Mouse (Mus musculus): Measurements from ENCODE around the gene Fam19a2.

Gene Fam19a2

DNA sequence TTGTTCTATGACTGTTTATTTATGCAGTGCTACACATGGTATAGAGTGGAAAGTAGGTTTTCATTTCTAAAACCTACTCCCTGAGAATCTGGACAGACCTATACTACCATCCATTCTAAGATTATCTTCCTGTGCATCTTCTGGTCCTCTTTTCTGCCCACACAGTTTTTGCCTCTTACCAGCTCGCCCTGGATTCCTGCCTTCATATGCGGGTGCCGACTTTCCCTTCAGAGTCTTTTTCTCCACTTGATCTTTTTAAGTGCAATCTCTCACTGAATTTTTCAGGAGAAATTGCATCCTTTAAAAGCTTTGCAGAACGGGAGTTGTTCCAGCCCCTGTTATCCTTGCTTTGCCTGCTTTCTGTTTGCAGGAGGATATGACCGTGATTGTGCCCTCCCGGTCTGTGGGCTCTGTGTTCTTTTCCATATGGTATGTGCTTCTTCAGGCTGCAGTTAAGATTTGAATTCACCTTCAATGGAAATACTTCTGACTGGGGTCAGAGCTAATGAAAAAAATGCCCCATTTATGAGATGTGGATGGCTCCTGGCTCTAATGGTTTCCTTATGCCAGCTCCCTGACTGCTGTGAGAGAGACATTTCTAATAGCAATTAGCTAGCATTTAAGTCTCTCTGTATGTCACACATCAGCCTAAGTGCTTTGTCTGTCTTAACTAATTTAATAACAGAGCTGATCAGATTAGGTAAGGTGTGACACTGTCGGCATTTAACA lies 308.7 kb downstream of the Fam19a2 start:
- DNase-seq = peak; percentile 40

DNA sequence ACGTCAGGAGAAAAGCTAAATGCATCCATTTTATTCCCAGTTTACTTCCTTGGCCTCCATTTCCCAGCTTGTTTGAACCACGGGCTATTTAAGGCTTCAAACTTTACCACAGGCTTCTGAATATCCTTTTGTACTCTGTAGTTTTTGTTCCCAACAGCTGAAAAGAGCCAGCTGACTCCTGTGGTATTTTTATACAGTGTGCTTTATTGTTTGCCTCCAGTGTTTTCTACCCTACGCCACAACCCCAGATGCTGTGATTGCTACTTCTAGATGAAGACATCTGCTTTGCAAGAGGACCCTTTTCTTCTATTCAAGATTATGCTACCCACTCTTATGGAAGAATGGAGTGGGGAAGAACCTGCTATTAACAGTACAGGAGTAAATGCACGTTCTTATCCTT lies 314.0 kb downstream of the Fam19a2 start:
- no peak for DNase-seq

DNA sequence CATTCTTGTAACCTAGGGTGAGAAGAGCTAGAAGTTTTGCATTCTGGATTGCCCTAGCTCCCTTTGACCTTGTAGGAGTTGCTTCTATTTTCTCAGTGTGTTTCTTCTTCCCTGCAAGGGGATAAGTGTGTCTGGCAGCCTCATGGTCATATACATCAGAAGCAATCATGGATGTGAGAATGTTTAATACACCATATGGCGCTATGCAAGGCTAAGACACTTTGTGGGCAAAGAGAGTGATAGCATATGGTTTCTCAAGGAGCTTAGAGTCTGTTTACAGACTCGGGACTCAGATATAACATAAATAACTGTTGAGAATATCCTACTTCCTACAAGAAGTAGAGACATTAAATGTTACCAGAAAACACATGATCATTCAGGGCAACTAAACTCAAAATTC lies 315.2 kb downstream of the Fam19a2 start:
- no peak for DNase-seq

DNA sequence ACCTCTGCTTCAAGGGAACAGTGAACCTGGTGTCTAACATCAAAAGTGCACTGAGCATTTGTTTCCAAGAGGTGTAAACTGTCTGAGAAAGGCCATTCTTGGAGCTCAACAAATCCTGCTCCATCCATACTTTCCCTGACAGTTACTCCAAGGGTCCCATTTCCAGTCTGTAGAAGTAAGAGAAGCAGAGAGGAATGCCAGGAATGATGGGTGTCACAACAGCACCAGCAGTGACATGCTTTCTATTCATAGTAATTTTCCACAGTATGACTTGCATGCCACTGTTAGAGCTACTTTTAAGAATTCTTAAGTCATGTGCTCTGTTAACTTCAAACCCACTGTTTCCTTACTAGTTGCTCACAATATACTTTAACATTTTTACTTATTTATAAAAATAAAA lies 331.2 kb downstream of the Fam19a2 start:
- no peak for DNase-seq

DNA sequence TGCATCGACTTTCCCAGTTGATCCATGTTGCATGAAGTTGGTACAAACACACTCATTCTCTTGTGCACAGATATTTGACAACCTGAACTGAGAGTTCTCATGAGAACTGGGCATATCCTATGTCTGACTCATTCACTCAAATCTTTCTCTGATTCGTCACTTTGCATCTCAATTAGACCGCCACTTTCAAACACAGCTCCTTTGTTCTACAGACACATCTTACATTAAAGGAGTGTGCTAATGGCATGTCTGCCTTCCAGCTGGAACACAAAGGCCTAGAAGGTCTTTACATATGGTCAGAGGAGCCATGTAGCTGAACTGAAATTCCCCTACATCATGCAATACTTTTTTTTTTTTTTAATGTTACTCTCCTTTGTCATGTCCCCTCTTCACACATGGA lies 333.3 kb downstream of the Fam19a2 start:
- DNase-seq = no peak

DNA sequence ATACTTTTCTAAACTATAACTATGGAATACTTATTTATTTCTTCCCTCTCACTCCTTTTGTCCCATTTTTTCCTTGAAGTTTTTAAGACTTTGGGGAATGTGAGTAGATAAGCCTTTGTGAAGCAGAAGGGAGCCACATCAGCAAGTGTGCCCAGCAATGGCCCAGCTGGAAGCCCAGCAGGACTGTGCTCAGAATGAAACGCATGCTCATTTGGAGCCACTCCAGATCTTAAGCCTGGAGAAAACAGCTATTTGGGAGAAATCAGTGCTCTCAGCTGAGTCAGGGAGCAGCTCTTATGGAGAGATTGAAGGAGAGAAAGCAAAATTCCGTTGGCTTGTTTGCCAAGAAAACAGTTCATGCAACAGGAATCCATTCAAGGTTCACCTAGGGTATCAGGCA lies 341.9 kb downstream of the Fam19a2 start:
- DNase-seq = no peak

DNA sequence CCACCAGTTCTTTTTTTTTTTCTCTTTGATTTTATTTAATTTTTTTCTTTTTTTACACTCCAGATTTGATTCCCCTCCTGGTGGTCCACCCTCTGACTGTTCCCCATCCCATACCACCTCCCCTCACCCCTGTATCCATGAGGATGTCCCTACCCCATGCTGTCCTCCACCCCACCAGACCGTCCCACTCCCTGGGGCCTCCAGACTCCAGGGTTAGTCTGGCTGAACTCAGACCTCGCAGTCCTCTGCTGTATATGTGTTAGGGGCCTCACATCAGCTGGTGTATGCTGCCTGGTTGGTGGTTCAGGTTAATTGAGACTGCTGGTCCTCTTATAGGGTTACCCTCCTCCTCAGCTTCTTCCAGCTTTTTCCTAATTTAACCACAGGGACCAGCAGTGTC lies 362.9 kb downstream of the Fam19a2 start:
- DNase-seq = no peak

DNA sequence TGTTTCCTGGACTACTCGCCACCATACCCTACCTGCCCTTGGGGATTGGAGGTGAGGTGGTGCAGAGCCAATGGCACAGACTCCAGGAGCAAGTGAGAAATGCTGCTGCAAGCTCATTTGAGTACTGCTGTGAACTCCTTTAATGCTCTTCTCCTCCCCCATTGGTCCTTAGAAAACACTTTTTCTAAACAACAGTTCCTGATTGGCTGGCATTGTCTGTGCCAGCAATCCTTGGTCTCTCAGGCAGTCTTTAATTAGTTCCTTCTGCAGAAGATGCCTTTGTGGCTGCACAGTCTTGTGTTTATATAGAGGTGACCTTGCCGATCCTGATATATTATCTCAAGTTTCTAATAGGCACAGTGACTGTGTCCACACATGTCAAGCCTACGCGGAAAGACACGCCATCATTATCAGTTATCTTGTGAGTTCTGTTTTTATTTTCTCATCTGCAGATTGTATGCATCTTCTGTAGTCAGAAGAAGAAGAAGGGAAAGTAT lies 365.5 kb downstream of the Fam19a2 start:
- DNase-seq = peak; percentile 37

DNA sequence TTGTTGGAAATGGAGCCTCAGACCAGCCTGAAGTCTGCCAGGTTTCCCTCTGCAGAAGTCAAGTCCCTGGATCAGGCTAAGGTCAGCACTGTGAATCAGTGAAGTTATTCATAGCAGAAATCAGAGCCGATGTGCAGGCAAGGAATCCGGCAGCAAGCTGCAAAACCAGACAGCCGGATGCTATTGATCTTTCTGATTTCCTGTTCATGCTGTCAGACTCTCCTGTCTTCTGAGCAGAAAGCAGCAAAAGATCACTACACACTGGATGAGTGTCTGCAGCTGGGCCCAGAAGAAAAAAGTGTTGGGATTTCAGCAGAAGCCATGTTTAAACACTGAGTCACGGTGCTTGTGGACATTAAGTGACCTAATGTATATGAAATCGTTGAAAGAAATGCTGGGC lies 368.2 kb downstream of the Fam19a2 start:
- DNase-seq = peak; percentile 43

DNA sequence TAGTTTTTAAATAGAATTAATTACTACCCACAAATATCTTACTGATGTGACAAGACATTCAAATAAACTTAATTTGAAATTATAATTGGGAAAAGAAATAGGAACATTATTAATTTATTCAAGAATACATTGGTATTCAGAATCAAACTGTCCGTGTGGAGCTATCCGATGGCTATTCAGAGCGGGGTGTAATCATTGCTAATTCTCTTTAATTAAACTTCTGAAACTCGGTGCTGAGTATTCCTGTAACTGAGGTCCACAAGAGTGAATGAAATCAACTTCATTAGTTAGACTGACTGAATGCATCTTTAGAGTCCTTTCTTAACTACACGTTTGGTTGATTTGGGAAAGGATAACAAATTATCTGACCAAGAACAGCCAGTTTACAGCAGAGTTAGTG lies 372.9 kb downstream of the Fam19a2 start:
- no peak for DNase-seq

DNA sequence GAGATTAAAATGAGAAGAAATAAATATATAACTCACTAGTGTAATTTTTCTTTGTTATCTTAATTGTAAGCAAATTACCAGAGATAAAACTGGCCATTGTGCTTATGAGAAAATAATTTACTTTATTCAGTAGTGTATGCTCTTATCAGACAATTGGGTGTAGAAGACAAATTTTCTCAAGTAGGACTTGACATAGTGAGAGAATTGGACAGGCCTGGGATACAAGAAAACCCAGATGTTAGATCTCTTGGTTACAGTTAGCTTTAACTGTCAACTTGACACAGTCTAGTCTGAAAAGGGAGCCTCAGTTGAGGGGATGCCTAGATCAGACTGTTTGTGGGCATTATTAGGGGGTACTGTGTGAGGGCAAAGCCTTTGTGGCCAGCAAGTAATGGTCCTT lies 373.7 kb downstream of the Fam19a2 start:
- no peak for DNase-seq

DNA sequence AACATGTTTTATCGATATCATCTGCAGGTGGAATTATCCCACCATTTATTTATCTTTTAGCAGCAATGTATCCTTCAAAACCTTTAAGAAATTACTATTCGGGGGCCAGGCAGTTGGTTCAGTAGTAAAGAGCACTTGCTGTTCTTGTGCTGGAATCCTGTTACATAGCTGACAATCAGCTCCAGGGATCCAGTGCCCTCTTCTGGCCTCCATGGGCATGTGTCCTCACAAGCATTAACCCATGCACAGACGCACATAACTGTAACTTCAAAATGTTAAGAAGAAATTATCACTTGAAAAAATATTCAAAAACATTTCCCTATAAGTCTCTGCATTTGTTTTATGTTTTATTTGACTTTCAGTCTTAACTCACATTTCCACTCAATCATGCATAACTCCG lies 381.8 kb downstream of the Fam19a2 start:
- no peak for DNase-seq

DNA sequence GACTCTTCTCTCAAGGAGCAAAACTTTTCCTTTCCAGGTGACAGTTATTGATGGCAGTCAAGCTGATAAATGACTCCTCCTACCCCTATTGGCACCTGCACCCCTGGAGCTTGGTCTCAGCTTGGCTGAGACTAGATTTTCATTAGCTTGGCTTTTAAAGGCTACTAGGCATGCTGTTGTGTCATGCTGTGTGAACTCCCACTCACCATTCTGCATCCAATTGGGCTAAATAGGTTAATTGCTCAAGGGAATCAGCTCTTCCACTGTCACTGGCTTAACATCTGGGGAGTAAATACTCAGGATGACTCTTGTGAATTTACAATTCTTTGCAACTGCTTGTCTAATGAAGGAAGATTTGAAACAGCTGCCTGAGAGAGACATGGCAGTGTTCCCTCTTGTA lies 407.4 kb downstream of the Fam19a2 start:
- no peak for DNase-seq

DNA sequence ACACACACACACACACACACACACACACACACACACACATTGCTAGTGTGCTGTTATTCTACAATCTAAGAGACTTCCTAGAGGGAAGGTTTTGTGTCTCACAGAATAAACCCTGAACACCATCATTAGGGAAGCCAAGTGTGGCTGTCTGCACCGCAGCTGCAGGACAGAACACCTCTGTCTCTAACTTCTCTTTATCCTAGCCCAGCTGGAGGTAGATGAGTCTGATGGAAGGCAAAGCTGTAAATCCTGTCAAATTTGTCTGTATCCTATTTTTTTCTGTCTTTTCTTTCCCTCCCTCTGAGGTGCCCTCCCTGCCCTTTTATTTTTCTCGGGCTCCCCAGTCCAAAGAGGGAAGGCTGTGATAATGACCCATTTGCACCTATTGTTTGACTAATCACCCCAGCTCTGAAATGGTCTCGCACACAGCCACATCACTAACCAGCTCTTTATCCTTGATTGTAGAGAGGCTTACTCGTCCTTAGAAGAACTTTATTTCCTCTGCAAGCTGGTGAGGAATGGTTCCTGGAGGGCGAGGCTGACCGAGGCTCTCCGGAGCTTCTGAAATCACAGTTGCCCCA lies 414.6 kb downstream of the Fam19a2 start:
- DNase-seq = peak; percentile 10

DNA sequence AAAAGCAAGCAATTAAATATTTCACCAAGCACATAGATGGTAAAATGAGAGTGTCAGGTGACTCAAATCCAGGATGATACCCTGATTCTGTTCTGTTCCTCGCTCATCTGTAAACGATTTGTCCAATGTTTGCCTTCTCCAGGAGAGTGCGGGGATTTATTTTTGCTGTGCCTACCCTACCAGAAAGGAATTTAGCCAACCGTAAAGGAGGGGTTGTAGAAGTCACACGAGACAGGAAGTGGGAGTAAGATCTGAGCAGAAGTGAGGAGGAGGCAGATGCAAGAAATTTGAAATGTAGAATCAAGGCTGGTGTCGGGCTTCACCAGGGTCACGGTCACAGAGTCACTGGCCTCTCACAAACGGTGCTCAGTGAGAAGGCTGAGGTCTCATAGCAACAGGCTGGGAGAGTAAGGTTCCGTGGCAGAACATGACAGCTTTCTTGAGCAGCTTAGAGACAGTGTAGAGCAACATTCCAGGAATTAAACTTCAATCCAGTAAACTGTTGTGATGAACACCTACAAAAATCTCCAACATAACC lies 419.0 kb downstream of the Fam19a2 start:
- peak; percentile 31 for DNase-seq

DNA sequence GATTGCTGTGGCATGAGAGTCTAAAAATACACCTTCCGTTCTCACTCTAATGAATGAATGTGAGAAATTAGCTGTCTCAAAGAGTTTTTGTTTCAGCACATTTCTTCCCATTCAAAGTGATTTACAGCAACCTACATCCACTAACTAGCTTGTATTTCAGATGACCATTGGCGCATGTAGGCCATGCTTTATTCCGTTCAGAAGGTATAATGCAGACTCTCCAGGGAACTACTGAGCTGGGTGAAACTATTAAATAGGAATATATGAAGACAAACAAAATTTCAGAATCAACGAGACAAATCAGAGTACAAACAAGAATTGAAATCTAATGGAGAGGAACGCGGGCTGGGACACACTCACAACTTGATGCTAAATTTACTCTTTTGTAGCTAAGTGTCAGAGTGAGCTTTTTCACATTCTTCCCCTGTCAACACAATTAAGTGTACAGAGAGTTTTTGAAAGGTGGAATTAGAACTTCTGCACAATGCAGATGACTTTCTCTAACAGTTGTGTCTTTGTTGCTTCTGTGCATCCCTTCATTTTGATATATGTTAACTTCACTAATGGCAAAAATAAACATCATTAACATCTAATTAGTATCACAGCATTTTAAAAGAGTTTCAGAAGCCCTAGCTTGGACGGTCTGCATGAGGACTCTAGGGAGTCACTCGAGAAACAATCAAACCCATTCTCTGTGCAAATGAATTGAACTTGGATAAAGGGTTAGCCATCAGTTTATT lies 428.6 kb downstream of the Fam19a2 start:
- no peak for DNase-seq

DNA sequence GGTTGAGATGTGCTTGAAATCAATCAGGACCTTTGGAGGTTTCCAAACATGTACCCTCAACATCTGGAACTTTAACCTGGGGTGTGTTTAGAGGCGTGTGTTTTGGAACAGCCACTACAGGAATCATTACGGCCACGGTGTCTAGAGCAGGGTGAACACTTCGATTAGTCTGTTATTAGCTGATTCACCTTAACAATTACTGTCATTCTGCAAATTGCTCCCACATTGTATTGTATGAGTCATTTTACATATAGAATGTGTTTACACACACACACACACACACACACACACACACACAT lies 429.1 kb downstream of the Fam19a2 start:
- no peak for DNase-seq

DNA sequence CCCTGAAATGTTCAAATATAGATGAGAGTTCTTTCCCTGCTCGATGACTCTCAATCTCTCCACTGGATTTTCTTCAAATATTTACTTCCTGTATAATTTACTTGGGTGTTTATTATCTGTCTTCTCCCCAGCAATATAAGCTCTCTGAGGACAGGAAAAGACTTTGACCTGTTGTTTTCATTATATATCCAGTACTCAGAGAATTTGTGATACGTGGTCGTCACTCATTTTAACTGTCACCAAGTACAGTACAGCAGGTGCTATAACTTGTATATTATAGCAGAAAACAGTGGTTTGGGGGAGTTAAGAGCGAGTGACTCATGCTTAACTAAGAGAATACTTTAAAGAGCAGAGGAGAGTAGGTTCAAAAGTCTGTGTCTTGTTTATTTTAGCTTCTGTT lies 438.8 kb downstream of the Fam19a2 start:
- no peak for DNase-seq

DNA sequence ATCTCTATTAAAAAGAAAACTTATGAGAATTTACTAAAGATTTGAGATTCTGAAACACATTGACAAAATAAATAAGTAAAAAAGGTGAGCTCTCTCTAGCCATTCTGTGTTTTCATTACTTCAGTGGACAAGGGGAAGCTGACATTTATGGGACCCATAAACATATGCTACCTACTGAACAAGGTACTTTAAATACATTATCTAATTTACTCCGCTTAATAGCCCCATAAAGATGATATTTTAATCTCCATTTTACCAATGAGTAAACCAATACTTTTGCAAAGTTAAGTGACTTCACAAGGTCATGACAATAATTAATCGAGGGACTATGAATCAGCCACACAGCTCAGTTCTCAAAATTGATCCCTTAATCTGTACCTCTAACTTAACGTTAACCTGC lies 443.2 kb downstream of the Fam19a2 start:
- DNase-seq = no peak

DNA sequence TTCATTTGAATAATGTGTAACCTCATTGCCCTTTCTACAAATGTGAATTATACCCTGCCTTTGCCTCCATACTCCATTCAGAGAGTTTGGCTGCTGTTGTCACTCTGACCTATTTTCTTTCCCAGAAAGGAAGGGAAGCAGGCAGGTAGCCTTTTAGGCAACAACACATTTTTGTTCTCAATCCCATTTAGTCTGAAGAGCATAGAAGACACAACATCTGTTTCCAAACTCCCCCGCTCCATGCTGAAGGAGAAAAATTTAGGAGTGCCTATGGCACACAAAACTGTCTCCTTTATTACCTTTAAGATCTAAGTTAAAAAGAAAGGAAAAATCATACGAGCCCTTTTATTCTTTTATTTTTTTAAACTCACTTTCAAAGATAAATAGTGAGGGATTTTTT lies 446.9 kb downstream of the Fam19a2 start:
- no peak for DNase-seq

DNA sequence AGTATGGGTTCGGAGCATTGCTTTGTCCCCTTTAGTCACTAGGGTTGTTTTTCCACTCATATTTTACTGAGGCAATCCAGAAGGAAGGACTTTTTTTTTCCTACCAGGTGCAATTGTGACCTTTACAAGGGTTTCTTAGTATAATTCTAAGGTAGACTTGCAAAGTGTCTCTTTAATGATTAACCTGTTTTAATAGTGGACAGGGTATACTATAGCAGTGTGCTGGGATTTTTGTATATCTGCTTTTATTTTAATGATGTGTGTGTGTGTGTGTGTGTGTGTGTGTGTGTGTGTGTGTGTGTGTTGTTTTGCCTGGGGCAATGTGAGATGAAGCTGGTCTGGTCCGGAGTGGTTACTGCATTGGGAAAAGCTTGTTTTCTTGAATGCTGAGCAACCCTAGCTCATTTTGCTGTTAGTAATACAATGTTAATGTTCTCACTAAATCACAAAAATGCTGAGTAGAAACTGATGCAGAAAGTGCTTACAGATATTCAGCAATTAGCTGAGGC lies 458.2 kb downstream of the Fam19a2 start:
- DNase-seq = no peak

DNA sequence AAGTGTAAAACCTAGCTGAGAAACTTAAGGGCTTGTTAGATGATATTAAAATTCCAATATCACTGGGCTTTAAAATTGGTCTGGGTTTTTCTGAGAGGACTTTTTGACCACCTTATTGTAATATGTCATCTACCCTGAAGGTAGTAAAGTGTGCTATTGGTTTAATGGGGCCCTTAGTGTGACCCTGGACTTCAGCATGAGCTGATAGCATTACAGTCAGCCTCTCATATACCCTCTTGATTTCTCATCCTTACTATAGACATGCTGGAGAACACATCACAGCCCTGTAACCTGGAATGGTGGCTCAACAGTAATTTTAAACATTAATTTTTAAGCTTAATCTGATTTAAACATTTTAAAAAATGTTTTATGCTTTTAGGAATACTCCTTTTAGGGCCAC lies 459.8 kb downstream of the Fam19a2 start:
- DNase-seq = no peak

DNA sequence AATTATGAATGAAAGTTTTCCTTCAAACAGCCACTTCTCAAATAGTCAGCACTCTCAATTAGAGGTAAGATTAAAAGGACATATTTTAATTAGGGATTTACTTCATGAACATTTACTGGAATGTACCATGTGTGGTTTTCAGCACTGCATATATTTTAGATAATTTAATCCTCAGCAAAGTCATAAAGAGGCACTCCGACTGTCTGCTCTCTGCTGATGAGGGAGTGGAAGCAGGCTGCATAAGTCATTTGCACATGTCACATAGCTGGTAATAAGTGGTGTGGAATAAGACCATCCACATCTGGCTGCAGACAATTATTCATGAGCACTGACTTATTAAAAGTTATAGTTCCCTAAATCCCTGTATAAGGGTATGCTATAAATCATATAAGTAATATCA lies 484.5 kb downstream of the Fam19a2 start:
- DNase-seq = no peak

Data from embryo, embryonic 11 days (tissue).